Mouse (Mus musculus): Measurements from ENCODE around the gene Stom.

GRCm38 (mm10) chr2:35309906-35310493 lies 26.8 kb downstream of the Stom start:
- no peak for TF ChIP-seq CTCF (conservative IDR thresholded peaks at IDR 0.05; ENCODE audit: low read length)
- TF ChIP-seq POU5F1 (IDR thresholded peaks at IDR 0.05; ENCODE audit: borderline replicate concordance, low read length): no peak
- TF ChIP-seq NANOG (IDR thresholded peaks at IDR 0.05; ENCODE audit: borderline replicate concordance, low read length): no peak

Data from E14TG2a.4 (cell line).